Mouse (Mus musculus) ovary, postnatal 36 days (tissue): ENCODE measurements at regions not wholly inside any gene's neighbourhood (a gene's known extent, or its start where the extent isn't known, plus 50 kb on each side); places are given as distances from the start of the nearest gene placed in this dataset.

Experiments used
- DNase-seq: peaks from one replicate; pipeline ENCODE4 v3.0.0; 2022; ENCODE audit warnings: low spot score, mixed read lengths

- DNase-seq, result no peak
These were observed 320.0 kb downstream of the Prr30 start for GRCm38 (mm10) chr14:100880103-100880502.

DNA sequence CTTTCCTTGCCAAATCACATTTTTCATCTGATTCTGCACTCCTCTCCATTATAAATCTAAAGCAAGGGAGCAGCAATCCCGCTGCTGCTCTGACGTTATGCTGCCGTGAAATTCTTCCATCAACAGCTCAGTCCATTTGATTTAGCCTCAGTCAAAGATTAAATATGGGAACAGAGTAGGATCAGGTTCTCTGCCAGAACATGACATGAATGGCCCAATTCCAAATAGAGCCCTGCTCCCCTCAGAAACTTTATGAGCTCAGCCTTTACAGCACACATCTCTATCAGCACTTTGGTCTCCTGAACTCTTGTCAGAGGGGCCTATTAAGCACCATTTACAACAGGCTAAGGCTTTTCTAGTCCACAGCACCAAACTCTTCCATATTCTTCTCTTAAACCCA is 332.3 kb downstream of the Prr30 start:
- no peak for DNase-seq

GRCm38 (mm10) chr14:100864792-100865191 is 335.3 kb downstream of the Prr30 start:
- no peak for DNase-seq

DNA sequence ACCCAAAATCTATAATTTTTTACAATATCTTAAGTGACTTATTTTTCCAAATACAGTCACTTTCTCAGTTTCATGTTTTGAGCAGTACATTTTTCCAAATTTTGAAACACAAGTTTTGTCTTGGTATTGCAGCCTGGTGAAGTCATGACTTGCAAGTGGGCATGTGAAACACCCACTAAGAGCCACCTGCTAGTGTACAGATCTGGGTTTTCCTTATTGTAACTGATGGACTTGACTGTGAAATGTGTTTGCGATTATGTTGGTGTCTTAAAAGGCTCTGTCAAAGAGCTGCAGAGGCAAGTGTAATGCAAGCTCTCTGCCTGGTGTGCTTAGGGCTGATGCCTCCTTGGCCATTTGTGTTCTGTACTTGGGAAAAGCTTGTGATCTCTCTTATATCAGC is 336.0 kb downstream of the Prr30 start:
- DNase-seq, result no peak

DNA sequence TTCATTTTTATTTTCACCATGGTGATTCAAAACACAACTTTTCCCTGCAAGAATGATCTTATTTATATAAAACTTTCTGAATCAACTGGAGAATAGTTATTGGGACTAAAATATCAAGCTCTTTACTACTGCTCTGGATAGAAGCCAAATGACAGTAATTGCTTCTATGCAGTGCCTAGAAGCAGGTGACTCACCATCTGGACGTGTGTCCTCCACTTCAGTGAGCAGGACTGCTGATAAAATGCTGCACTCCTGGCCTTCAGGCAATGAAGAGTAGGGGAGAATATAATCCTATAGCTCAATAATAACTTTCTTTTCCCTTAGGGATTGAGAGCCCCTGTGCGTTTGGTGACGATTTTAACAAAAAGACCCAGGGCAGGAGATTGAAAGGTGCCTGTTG is 357.3 kb downstream of the Prr30 start:
- DNase-seq, result no peak
